Mouse (Mus musculus): ENCODE measurements at regions not wholly inside any gene's neighbourhood (a gene's known extent, or its start where the extent isn't known, plus 50 kb on each side); places are given as distances from the start of the nearest gene placed in this dataset.

GRCm38 (mm10) chr8:11111987-11112386, 103.7 kb upstream of the Irs2 start:
- Histone ChIP-seq H3K9me3 (no peaks in the 10 kb centered on the region), H3K4me3 (no peak overlapping the region), H3K9ac (no peak overlapping the region), H3K27me3 (no peaks in the 10 kb centered on the region), H3K36me3 (no peaks in the 10 kb centered on the region), H3K27ac (no peak overlapping the region), H3K4me2 (no peak overlapping the region), H3K4me1 (peaks cover 20% of the 10 kb centered on the region)
- 59% methylated on average over 2 of the region's 2 CpGs for WGBS
- no peak for ATAC-seq (ENCODE audit: insufficient number of reproducible peaks, insufficient read depth, low FRiP score, low TSS enrichment, low read depth)

GRCm38 (mm10) chr8:11107435-11107834, 99.2 kb upstream of the Irs2 start:
- WGBS: 84% methylated on average over 1 of the region's 1 CpGs
- no peaks in the 10 kb centered on the region for H3K27me3 ChIP-seq

GRCm38 (mm10) chr8:11107021-11107420, 98.8 kb upstream of the Irs2 start:
- Histone ChIP-seq H3K4me1 (peaks cover 8% of the 10 kb centered on the region), H3K4me3 (no peak overlapping the region), H3K27me3 (no peaks in the 10 kb centered on the region), H3K4me2 (no peak overlapping the region), H3K9me3 (no peaks in the 10 kb centered on the region), H3K36me3 (no peaks in the 10 kb centered on the region), H3K27ac (no peak overlapping the region), H3K9ac (no peak overlapping the region)
- WGBS: 66% methylated on average over 5 of the region's 5 CpGs
- no peak for ATAC-seq (ENCODE audit: insufficient number of reproducible peaks, insufficient read depth, low FRiP score, low TSS enrichment, low read depth)

More at GRCm38 (mm10) chr8:11107435-11107834, 99.2 kb upstream of the Irs2 start:
- Histone ChIP-seq H3K4me3 (no peak overlapping the region), H3K4me2 (no peak overlapping the region), H3K27ac (no peak overlapping the region), H3K9ac (no peak overlapping the region), H3K9me3 (no peaks in the 10 kb centered on the region), H3K4me1 (peaks cover 8% of the 10 kb centered on the region), H3K36me3 (no peaks in the 10 kb centered on the region)
- no peak for ATAC-seq (ENCODE audit: insufficient number of reproducible peaks, insufficient read depth, low FRiP score, low TSS enrichment, low read depth)

- no peak overlapping the region for H3K9ac ChIP-seq
- no peaks in the 10 kb centered on the region for H3K9me3 ChIP-seq
- no peak for ATAC-seq (ENCODE audit: insufficient number of reproducible peaks, insufficient read depth, low FRiP score, low TSS enrichment, low read depth)
- H3K4me2 ChIP-seq: no peak overlapping the region
- H3K27ac ChIP-seq: no peak overlapping the region
- no peaks in the 10 kb centered on the region for H3K36me3 ChIP-seq
- peaks cover 27% of the 10 kb centered on the region for H3K4me1 ChIP-seq
- no peaks in the 10 kb centered on the region for H3K27me3 ChIP-seq
- no peak overlapping the region for H3K4me3 ChIP-seq
- WGBS: 90% methylated on average over 10 of the region's 10 CpGs
Observed at GRCm38 (mm10) chr8:11103745-11104607, 95.7 kb upstream of the Irs2 start.

GRCm38 (mm10) chr8:11100310-11100709, 92.1 kb upstream of the Irs2 start:
- no peak overlapping the region for H3K4me2 ChIP-seq
- H3K9ac ChIP-seq: no peak overlapping the region
- H3K27me3 ChIP-seq: no peaks in the 10 kb centered on the region
- H3K27ac ChIP-seq: peak overlapping the region; percentile 94
- no peaks in the 10 kb centered on the region for H3K36me3 ChIP-seq
- WGBS: 83% methylated on average over 3 of the region's 3 CpGs
- no peak for ATAC-seq (ENCODE audit: insufficient number of reproducible peaks, insufficient read depth, low FRiP score, low TSS enrichment, low read depth)
- H3K4me1 ChIP-seq: peaks cover 44% of the 10 kb centered on the region
- no peak overlapping the region for H3K4me3 ChIP-seq
- no peaks in the 10 kb centered on the region for H3K9me3 ChIP-seq

GRCm38 (mm10) chr8:11099591-11099855, 91.3 kb upstream of the Irs2 start:
- H3K9me3 ChIP-seq: no peaks in the 10 kb centered on the region
- H3K27ac ChIP-seq: peak overlapping the region; percentile 94
- H3K27me3 ChIP-seq: no peaks in the 10 kb centered on the region
- no peak for ATAC-seq (ENCODE audit: insufficient number of reproducible peaks, insufficient read depth, low FRiP score, low TSS enrichment, low read depth)
- H3K9ac ChIP-seq: 0 out of 2 replicates have a peak overlapping the region, but pooled peaks have one; percentile 41
- H3K36me3 ChIP-seq: no peaks in the 10 kb centered on the region
- H3K4me2 ChIP-seq: peak overlapping the region; percentile 37
- peaks cover 46% of the 10 kb centered on the region for H3K4me1 ChIP-seq
- 47% methylated on average over 3 of the region's 3 CpGs for WGBS
- H3K4me3 ChIP-seq: no peak overlapping the region

GRCm38 (mm10) chr8:11098790-11099590, 90.7 kb upstream of the Irs2 start:
- 26% methylated on average over 11 of the region's 11 CpGs for WGBS
- peak overlapping the region; percentile 37 for H3K4me2 ChIP-seq
- ATAC-seq (ENCODE audit: insufficient number of reproducible peaks, insufficient read depth, low FRiP score, low TSS enrichment, low read depth): 0 out of 2 replicates have a peak, but pooled peaks have one; percentile 39
- peaks cover 52% of the 10 kb centered on the region for H3K4me1 ChIP-seq
- H3K4me3 ChIP-seq: no peak overlapping the region
- no peaks in the 10 kb centered on the region for H3K36me3 ChIP-seq
- no peaks in the 10 kb centered on the region for H3K27me3 ChIP-seq
- H3K27ac ChIP-seq: peak overlapping the region; percentile 94
- H3K9ac ChIP-seq: no peak overlapping the region
- H3K9me3 ChIP-seq: no peaks in the 10 kb centered on the region

- peak overlapping the region; percentile 37 for H3K4me2 ChIP-seq
- H3K9ac ChIP-seq: no peak overlapping the region
- no peaks in the 10 kb centered on the region for H3K27me3 ChIP-seq
- H3K36me3 ChIP-seq: no peaks in the 10 kb centered on the region
- ATAC-seq (ENCODE audit: insufficient number of reproducible peaks, insufficient read depth, low FRiP score, low TSS enrichment, low read depth): no peak
- H3K9me3 ChIP-seq: no peaks in the 10 kb centered on the region
- H3K27ac ChIP-seq: peak overlapping the region; percentile 94
- 22% methylated on average over 10 of the region's 10 CpGs for WGBS
- H3K4me3 ChIP-seq: no peak overlapping the region
- peaks cover 57% of the 10 kb centered on the region for H3K4me1 ChIP-seq
Observed at GRCm38 (mm10) chr8:11098228-11098778, 90.0 kb upstream of the Irs2 start.

- H3K4me3 ChIP-seq: no peak overlapping the region
- no peaks in the 10 kb centered on the region for H3K36me3 ChIP-seq
- WGBS: 47% methylated on average over 3 of the region's 3 CpGs
- peak overlapping the region; percentile 94 for H3K27ac ChIP-seq
- no peak overlapping the region for H3K9ac ChIP-seq
- H3K9me3 ChIP-seq: no peaks in the 10 kb centered on the region
- peaks cover 57% of the 10 kb centered on the region for H3K4me1 ChIP-seq
- H3K27me3 ChIP-seq: no peaks in the 10 kb centered on the region
- ATAC-seq (ENCODE audit: insufficient number of reproducible peaks, insufficient read depth, low FRiP score, low TSS enrichment, low read depth): peak; percentile 39; the same call in 1 of the 2 replicates
- H3K4me2 ChIP-seq: peak overlapping the region; percentile 37; the same call in 1 of the 2 replicates
Observed at GRCm38 (mm10) chr8:11097813-11098212, 89.6 kb upstream of the Irs2 start.

GRCm38 (mm10) chr8:11094516-11094915, 86.3 kb upstream of the Irs2 start:
- Histone ChIP-seq H3K27me3 (no peaks in the 10 kb centered on the region), H3K27ac (no peak overlapping the region), H3K4me3 (no peak overlapping the region), H3K9me3 (no peaks in the 10 kb centered on the region), H3K9ac (no peak overlapping the region), H3K36me3 (no peaks in the 10 kb centered on the region), H3K4me2 (no peak overlapping the region), H3K4me1 (peaks cover 53% of the 10 kb centered on the region)
- no peak for ATAC-seq (ENCODE audit: insufficient number of reproducible peaks, insufficient read depth, low FRiP score, low TSS enrichment, low read depth)
- 41% methylated on average over 8 of the region's 8 CpGs for WGBS

- Histone ChIP-seq H3K4me3 (no peak overlapping the region), H3K27ac (no peak overlapping the region), H3K4me1 (peaks cover 53% of the 10 kb centered on the region), H3K9me3 (no peaks in the 10 kb centered on the region), H3K4me2 (no peak overlapping the region), H3K27me3 (no peaks in the 10 kb centered on the region), H3K36me3 (no peaks in the 10 kb centered on the region), H3K9ac (no peak overlapping the region)
- no peak for ATAC-seq (ENCODE audit: insufficient number of reproducible peaks, insufficient read depth, low FRiP score, low TSS enrichment, low read depth)
- WGBS: 63% methylated on average over 4 of the region's 4 CpGs
Observed at GRCm38 (mm10) chr8:11092348-11092747, 84.1 kb upstream of the Irs2 start.
